Mouse (Mus musculus) kidney, adult 2 months (tissue): ENCODE data around the gene Slit1. TPM values are rescaled to one million over a fixed set of nuclear protein-coding genes. Genes with fewer than 3 reads are reported as not detected.

Experiments used
- DNase-seq: peaks from one replicate; pipeline ENCODE4 v3.0.0; 2021
- H3K27ac ChIP-seq: fragments of 200-500 bp; 2 replicates; pipeline ENCODE4 v1.5.1; 2012; ENCODE audit warnings: low read depth, low read length, control low read depth, inconsistent platforms; ENCODE audit not compliant: insufficient read depth
- H3K27me3 ChIP-seq: fragments of 200-500 bp; replicated peaks from 2 replicates; pipeline ENCODE4 v1.6.1; 2012; ENCODE audit warnings: mild to moderate bottlenecking, moderate library complexity, low read length, inconsistent platforms; ENCODE audit not compliant: control insufficient read depth, insufficient read depth
- H3K36me3 ChIP-seq: fragments of 200-500 bp; 2 replicates; pipeline ENCODE4 v1.6.1; 2012; ENCODE audit warnings: mild to moderate bottlenecking, moderate library complexity, low read length, inconsistent platforms; ENCODE audit not compliant: control insufficient read depth, insufficient read depth
- H3K4me1 ChIP-seq: fragments of 200-500 bp; 2 replicates; pipeline ENCODE4 v1.6.1; 2011; ENCODE audit warnings: low read length; ENCODE audit not compliant: control insufficient read depth, insufficient read depth
- H3K4me3 ChIP-seq: fragments of 200-500 bp; 2 replicates; pipeline ENCODE4 v1.5.1; 2011; ENCODE audit warnings: mild to moderate bottlenecking, low read depth, low read length, control low read depth; ENCODE audit not compliant: insufficient read depth
- CTCF ChIP-seq: fragments of 200-500 bp; conservative IDR thresholded peaks from 2 replicates; pipeline ENCODE4 v1.5.1; 2011; ENCODE audit warnings: low read depth, mild to moderate bottlenecking, control low read depth, low read length, moderate library complexity, mixed read lengths; ENCODE audit not compliant: insufficient read depth, insufficient read length
- POLR2A ChIP-seq: fragments of 200-500 bp; IDR thresholded peaks from one replicate; pipeline ENCODE4 v1.6.1; 2011; ENCODE audit warnings: low read depth, low read length, control low read depth
- WGBS: fragments of 180-500 bp; shearing (Covaris S2); methylation state at CpG from one replicate; pipeline ENCODE4 v1.1.7; 2018; 5-methylcytosine and 5-hydroxymethylcytosine counted together
- polyA plus RNA-seq: library from polyadenylated mRNA; depleted of rRNA; stranded (reverse); fragments of >200 nt; gene quantifications from 2 replicates; pipeline ENCODE4 v1.2.3, GENCODE M21; 2012

Gene Slit1
- polyA plus RNA-seq, 1 experiment, result 0.17 TPM

DNA sequence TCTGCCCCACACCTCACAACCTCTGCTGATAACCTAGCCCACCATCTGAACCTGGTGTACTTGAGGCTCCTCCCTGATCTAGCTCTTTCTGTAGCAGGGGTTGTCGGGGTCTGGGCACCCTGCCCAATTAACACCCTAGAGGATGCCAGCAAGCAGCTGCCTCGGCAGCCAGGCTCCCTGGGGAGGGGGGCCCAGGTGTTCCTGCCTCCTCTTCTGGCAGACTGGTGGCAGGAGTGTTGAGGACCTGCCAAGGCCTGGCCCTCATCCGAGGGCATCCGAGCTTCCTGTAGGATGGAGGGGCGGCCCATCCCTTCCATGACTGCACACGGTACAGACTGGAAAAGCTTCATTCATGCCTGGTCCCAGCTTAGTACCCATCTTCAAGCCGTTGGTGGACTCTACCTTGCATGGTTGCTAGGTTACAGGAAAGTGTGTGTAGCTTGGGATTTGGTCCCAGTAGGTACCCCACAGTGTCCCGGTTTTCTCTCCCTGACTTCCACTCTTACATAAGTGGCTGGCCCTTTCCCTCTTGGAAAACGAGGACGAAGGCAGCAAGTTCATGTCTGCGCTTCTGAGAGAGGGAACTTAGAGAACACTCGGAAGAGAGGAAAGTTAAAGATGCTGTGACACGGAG lies 57.9 kb downstream of the Slit1 start:
- H3K4me1 ChIP-seq, result no peaks in the 10 kb centered on the region
- no peaks in the 10 kb centered on the region for H3K27me3 ChIP-seq
- 81% methylated on average over 13 of the region's 13 CpGs for WGBS
- no peak overlapping the region for H3K27ac ChIP-seq
- no peaks in the 10 kb centered on the region for H3K36me3 ChIP-seq
- TF ChIP-seq POLR2A, result no peak
- H3K4me3 ChIP-seq, result no peak overlapping the region
- no peak for DNase-seq

DNA sequence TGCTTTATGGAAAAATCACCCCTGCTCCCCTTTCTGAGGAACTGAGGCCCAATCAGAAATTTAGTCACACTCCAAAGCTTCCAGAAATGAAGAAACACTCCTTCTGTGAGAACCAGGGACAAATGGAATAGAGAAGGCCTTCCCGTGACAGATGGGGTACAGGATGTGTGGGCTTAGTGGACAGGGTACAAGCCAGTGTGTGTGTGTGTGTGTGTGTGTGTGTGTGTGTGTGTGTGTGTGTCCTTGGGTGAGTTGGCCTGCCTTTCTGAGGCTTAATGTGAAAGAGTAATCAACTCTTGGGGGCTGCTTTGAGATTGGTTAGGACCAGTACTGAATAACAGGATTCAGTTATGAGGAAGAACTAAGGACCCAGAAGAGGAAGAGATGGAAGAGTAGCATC lies 58.6 kb downstream of the Slit1 start:
- 90% methylated on average over 1 of the region's 1 CpGs for WGBS
- H3K4me1 ChIP-seq, result no peaks in the 10 kb centered on the region
- H3K36me3 ChIP-seq, result no peaks in the 10 kb centered on the region
- no peak for TF ChIP-seq POLR2A
- TF ChIP-seq CTCF, result no peak
- DNase-seq, result no peak
- no peak overlapping the region for H3K4me3 ChIP-seq
- no peaks in the 10 kb centered on the region for H3K27me3 ChIP-seq
- no peak overlapping the region for H3K27ac ChIP-seq

DNA sequence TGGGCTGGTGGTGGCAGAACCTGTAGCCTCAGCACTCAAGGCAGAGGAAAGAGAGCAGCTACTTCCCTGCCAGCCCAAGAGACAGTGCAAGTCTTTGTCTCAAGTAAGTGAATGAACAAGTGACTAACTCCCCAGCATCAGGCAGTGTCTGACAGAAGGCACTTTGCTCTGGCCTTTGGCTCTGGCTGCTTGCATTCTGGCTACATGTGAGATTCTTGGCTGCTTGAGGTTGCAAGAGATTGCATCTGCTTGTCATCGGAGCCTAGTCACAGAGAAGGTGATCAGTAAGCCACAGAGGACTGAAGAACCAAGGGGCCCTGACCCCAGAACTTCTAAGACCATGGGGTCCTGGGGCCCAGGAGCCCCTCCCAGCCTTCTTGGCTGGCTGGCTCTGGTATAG lies 59.5 kb downstream of the Slit1 start:
- H3K36me3 ChIP-seq, result no peaks in the 10 kb centered on the region
- no peaks in the 10 kb centered on the region for H3K4me1 ChIP-seq
- no peaks in the 10 kb centered on the region for H3K27me3 ChIP-seq
- DNase-seq, result no peak
- TF ChIP-seq CTCF (no peak), POLR2A (no peak)
- H3K27ac ChIP-seq, result no peak overlapping the region
- no peak overlapping the region for H3K4me3 ChIP-seq
- 89% methylated on average over 1 of the region's 1 CpGs for WGBS

DNA sequence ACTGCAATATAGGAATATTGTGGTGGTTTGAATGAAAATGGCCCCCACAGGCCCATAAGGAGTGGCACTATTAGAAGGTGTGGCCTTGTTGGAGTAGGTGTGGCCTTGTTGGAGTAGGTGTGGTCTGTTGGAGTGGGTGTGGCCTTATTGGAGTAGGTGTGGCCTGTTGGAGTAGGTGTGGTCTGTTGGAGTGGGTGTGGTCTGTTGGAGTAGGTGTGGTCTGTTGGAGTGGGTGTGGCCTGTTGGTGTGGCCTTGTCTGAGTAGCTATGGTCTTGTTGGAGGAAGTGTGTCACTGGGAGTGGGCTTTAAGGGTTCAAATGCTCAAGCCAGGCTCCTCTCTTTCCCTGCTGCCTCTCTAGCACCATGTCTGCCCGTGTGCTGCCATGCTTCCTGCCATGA lies 63.2 kb downstream of the Slit1 start:
- Histone ChIP-seq H3K27me3 (no peaks in the 10 kb centered on the region), H3K27ac (no peak overlapping the region), H3K4me3 (no peak overlapping the region), H3K4me1 (no peaks in the 10 kb centered on the region), H3K36me3 (no peaks in the 10 kb centered on the region)
- no peak for DNase-seq
- 77% methylated on average over 1 of the region's 1 CpGs for WGBS
- TF ChIP-seq CTCF, result no peak

DNA sequence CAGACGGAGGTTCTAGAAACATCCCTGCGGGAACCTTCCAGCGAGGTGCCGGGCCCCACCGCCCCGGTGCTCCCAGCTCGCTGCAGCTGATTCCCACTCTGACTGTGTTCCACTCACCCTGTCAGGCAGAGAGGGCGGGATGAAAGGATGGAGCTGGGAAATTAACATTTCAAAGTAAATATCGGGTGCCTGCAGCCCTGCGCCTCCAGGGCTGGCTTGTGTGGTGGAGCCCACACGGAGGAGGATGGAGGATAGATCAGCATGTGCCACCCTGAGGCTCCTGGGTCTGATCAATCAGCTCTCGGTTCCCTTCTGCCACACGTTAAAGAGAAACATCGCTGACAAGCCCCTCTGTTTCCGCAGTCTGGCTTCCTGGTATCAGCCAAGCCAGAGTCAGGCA lies 64.4 kb downstream of the Slit1 start:
- H3K27me3 ChIP-seq, result no peaks in the 10 kb centered on the region

DNA sequence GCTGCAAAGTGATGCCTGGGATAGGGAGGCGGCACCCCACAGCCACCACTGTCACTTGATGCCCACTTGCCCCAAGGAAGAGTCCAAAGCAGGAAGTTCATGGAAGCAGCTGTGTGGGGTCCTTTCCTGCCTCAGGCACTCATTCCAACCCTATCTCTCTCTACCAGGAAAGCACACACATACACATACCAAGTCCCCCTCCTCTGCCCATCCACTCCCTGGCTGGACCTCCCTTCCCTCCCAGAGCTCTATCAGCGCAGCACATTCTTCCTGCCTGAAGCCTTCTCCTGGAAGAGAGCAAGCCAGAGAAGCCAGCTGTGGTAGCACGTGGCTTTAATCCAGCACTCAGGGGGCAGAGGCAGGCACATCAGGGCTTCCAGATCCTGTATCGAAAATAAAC lies 65.9 kb downstream of the Slit1 start:
- Histone ChIP-seq H3K4me3 (no peak overlapping the region), H3K27me3 (no peaks in the 10 kb centered on the region), H3K27ac (no peak overlapping the region), H3K4me1 (no peaks in the 10 kb centered on the region), H3K36me3 (no peaks in the 10 kb centered on the region)
- TF ChIP-seq POLR2A, result no peak
- TF ChIP-seq CTCF, result no peak
- WGBS, result 65% methylated on average over 4 of the region's 4 CpGs
- no peak for DNase-seq

More for the DNA sequence above, 64.4 kb downstream of the Slit1 start:
- Histone ChIP-seq H3K27ac (no peak overlapping the region), H3K36me3 (no peaks in the 10 kb centered on the region), H3K4me3 (no peak overlapping the region), H3K4me1 (no peaks in the 10 kb centered on the region)
- TF ChIP-seq CTCF (no peak), POLR2A (no peak)
- WGBS, result 37% methylated on average over 15 of the region's 15 CpGs
- DNase-seq, result no peak

DNA sequence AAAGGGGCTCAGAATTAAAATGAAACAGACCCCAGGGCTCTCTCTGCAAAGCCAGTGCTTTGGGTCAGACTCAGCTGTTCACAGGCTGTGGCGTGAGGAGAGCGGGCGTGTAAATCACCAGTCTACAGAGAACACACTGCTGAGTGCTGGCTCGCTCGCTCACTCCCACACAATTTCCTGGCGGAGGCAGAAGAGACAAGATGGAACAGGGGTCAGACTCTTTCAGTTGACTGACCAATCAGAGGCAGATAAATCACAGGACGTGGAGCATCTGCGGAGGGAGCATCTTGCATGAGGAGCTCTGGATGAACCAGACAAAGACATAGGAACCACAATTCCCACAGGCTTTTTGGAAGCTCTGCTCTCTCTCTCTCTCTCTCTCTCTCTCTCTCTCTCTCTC lies 67.9 kb downstream of the Slit1 start:
- 38% methylated on average over 8 of the region's 8 CpGs for WGBS
- TF ChIP-seq CTCF (no peak), POLR2A (no peak)
- Histone ChIP-seq H3K4me1 (no peaks in the 10 kb centered on the region), H3K36me3 (no peaks in the 10 kb centered on the region), H3K27ac (no peak overlapping the region), H3K4me3 (no peak overlapping the region), H3K27me3 (no peaks in the 10 kb centered on the region)
- DNase-seq, result no peak

DNA sequence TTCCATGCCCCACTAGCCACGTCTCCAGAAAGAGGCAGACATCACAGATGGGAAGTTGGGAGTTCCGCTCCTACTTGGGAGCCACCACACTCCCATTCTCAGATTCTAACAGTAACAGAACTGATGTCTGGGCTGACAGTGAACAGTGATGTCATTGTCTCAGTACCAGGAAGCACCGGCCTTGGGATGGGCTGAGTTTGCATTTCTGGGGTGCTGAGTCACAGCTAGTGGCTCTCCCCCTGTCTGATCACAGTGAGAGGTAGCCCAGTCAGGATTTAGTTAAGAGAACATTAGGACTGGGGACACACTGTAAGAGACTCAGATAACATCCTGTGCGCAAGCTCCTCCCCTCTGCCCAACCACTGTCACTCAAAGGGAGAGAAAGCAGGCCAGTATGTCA lies 69.1 kb downstream of the Slit1 start:
- TF ChIP-seq POLR2A (no peak), CTCF (no peak)
- Histone ChIP-seq H3K27me3 (no peaks in the 10 kb centered on the region), H3K27ac (no peak overlapping the region), H3K36me3 (no peaks in the 10 kb centered on the region), H3K4me3 (no peak overlapping the region), H3K4me1 (no peaks in the 10 kb centered on the region)
- DNase-seq, result no peak
- WGBS, result 70% methylated on average over 4 of the region's 4 CpGs
